Mouse (Mus musculus): ENCODE measurements around the gene Adipor2. TPM values are rescaled to one million over a fixed set of nuclear protein-coding genes. Genes with fewer than 3 reads are reported as not detected.
"Not testable (repeated sequence)": the region's sequence is repeated elsewhere in the genome, so short reads cannot be mapped to it uniquely, and the experiment has no call there.

Adipor2 gene
- polyA plus RNA-seq, 1 experiment from 2014 or later = 27.9 TPM

DNA sequence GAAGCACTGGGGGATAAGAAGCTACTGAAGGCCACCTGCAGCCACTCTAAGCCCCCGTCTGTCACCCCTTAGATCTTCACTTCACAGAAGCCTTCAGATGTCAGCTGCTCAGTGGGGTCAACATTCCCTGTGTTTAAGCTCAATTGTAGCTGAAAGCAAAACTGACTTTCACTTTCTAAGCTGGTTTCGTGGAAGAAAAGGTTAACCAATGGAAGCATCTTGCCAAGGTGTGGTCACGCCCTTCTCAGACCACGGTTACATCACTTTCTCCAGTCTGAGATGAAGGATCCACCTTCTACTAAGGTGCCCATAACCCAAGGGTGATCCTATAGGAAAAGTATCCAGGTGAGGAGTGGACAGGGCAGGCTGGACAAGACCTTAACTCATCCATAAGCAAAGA is 50.7 kb downstream of the Adipor2 start:
- peaks cover 49% of the 10 kb centered on the region for H3K36me3 ChIP-seq
- H3K27ac ChIP-seq; H3K9me3 ChIP-seq; H3K4me3 ChIP-seq (replicated peaks); ATAC-seq (ENCODE audit: insufficient number of reproducible peaks, insufficient read depth, low FRiP score, low TSS enrichment, low read depth); H3K9ac ChIP-seq (replicated peaks); H3K4me2 ChIP-seq; H3K4me1 ChIP-seq (replicated peaks); H3K27me3 ChIP-seq: not testable (repeated sequence)
- WGBS = 87% methylated on average over 4 of the region's 4 CpGs

DNA sequence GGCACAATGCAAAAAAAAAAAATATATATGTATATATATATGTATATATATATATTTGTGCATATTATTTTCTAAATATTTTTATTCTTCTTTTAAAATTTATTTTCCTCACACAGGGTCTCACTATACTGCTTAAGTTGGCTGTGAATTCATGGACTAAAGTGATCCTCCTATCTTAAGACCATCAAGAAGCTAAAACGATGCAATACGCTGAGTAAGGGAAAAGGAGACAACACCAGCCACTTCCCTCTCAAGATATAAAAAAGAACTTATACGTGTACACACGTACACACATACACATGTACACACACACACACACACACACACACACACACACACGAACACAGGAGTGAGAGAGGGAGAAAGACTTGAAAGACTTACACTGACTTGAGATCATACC is 53.9 kb downstream of the Adipor2 start:
- Histone ChIP-seq H3K36me3 (peaks cover 74% of the 10 kb centered on the region), H3K9ac (replicated peaks) (no peak overlapping the region), H3K9me3 (no peaks in the 10 kb centered on the region), H3K27ac (no peak overlapping the region), H3K4me1 (replicated peaks) (no peaks in the 10 kb centered on the region), H3K4me2 (no peak overlapping the region), H3K27me3 (no peaks in the 10 kb centered on the region), H3K4me3 (replicated peaks) (no peak overlapping the region)
- ATAC-seq (ENCODE audit: insufficient number of reproducible peaks, insufficient read depth, low FRiP score, low TSS enrichment, low read depth) = no peak
- 92% methylated on average over 5 of the region's 5 CpGs for WGBS

DNA sequence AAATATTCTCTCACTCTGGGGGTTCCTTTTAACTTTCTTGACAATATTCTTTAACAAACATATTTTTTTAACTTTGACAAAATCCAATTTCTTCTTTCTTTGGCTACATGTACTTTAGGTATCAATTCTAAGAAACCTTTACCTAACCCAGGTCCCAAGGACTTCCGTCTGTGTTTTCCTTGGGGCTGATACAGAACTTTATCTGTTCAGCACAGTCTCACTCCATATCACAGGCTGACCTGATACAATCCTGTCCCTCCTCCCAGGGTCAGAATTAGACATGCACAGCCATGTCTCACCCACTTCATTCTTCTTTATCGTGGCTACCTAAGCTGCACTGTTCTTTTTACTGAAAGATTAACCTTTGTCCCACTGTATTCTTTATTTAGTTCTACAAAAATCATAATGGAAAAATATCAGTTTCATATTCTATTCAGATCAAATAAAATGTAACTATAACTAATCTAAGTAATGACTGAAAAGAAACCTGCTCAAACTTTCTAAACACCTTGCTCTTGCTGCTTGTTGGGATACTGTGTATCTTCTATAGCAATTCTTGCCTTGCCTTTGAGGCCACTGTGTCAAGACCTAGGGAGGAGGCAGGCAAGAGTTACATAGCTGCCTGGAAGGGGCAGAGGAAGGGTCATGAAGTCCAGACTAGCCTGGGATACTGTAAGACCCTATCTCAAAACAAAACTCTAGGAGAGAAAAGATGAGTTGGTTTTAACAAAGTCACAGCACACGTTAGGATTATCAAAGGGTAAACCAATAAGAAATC is 56.4 kb downstream of the Adipor2 start:
- 92% methylated on average over 3 of the region's 3 CpGs for WGBS
- H3K9ac ChIP-seq (replicated peaks) = no peak overlapping the region

DNA sequence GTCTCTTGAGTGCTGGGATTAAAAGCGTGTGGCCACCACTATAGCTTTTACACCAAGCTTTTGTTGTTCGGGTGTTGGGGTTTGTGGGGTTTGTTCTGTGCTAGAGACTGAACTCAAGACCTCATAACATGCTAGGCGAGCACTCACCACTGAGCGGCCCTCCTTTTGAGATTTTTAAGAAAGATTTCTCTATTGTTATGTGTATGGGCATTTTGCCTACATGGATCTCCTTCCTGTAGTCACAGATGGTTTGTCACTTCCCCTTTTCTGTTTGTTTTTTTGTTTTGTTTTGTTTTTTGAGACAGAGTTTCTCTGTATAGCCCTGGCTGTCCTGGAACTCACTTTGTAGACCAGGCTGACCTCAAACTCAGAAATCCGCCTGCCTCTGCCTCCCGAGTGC is 57.3 kb downstream of the Adipor2 start:
- not testable (repeated sequence) for H3K27me3 ChIP-seq; H3K4me3 ChIP-seq (replicated peaks); ATAC-seq (ENCODE audit: insufficient number of reproducible peaks, insufficient read depth, low FRiP score, low TSS enrichment, low read depth); H3K9ac ChIP-seq (replicated peaks); H3K27ac ChIP-seq; H3K4me1 ChIP-seq (replicated peaks); H3K4me2 ChIP-seq; H3K9me3 ChIP-seq
- 90% methylated on average over 6 of the region's 6 CpGs for whole genome bisulfite sequencing
- peaks cover 86% of the 10 kb centered on the region for H3K36me3 ChIP-seq

More for the DNA sequence above, 56.4 kb downstream of the Adipor2 start:
- Histone ChIP-seq H3K4me3 (replicated peaks) (no peak overlapping the region), H3K27me3 (no peaks in the 10 kb centered on the region), H3K36me3 (peaks cover 86% of the 10 kb centered on the region), H3K9me3 (no peaks in the 10 kb centered on the region), H3K4me1 (replicated peaks) (no peaks in the 10 kb centered on the region), H3K4me2 (no peak overlapping the region), H3K27ac (no peak overlapping the region)
- ATAC-seq (ENCODE audit: insufficient number of reproducible peaks, insufficient read depth, low FRiP score, low TSS enrichment, low read depth) = no peak

DNA sequence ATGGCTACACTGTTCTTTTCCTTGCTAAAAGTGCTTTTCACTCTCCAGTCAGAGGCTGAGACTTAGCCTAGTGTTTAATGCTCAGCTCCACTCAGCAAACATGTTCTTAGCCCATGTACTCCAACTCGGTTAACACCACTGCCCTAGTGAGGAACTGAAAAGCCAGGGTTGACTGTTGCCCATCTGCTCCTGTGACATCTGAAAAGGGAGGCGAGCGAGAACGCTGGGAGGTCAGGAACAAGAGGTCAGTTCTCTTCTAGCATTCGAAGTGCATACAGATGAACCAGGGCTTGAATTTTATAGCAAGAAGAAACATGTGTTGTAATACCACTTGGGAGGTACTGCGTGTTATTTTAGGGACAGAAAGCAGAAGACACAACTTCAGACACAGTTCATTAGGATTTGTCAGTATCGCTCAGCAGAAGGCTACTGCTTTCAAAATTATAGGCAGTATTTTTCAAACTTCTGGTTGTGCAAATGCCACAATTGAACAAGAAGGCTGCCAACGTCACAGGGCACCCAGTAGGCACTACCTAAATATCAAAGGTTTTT is 59.4 kb downstream of the Adipor2 start:
- Histone ChIP-seq H3K4me3 (replicated peaks) (no peak overlapping the region), H3K36me3 (peaks cover 92% of the 10 kb centered on the region), H3K27ac (no peak overlapping the region), H3K4me2 (no peak overlapping the region), H3K4me1 (replicated peaks) (no peaks in the 10 kb centered on the region), H3K9me3 (no peaks in the 10 kb centered on the region), H3K9ac (replicated peaks) (no peak overlapping the region), H3K27me3 (no peaks in the 10 kb centered on the region)
- 93% methylated on average over 8 of the region's 8 CpGs for WGBS
- ATAC-seq (ENCODE audit: insufficient number of reproducible peaks, insufficient read depth, low FRiP score, low TSS enrichment, low read depth) = no peak

DNA sequence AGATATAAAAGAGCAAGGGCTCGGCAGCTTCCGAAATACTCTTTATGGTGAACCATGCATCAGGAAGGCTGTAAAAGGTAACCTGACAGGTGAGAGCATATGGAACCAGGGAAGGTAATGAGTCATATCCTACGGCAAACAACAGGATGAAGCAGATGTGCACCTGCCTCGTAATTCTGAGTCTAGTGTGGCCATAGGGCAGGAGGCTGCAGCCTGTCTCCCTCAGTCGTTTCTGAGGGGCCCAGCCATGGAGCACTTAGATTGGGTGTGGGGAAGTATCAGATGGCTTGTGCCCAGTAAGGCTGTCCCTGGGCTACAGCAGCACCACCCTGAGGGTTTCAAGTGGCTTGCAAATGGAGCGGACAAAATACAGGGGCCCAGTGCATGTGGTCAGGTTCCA is 65.0 kb downstream of the Adipor2 start:
- H3K4me1 ChIP-seq (replicated peaks) = no peaks in the 10 kb centered on the region
- no peaks in the 10 kb centered on the region for H3K9me3 ChIP-seq
- H3K27ac ChIP-seq = no peak overlapping the region
- peaks cover 46% of the 10 kb centered on the region for H3K36me3 ChIP-seq
- H3K27me3 ChIP-seq = no peaks in the 10 kb centered on the region
- no peak overlapping the region for H3K4me2 ChIP-seq
- H3K9ac ChIP-seq (replicated peaks) = no peak overlapping the region
- ATAC-seq (ENCODE audit: insufficient number of reproducible peaks, insufficient read depth, low FRiP score, low TSS enrichment, low read depth) = no peak
- 76% methylated on average over 6 of the region's 6 CpGs for WGBS
- H3K4me3 ChIP-seq (replicated peaks) = no peak overlapping the region

DNA sequence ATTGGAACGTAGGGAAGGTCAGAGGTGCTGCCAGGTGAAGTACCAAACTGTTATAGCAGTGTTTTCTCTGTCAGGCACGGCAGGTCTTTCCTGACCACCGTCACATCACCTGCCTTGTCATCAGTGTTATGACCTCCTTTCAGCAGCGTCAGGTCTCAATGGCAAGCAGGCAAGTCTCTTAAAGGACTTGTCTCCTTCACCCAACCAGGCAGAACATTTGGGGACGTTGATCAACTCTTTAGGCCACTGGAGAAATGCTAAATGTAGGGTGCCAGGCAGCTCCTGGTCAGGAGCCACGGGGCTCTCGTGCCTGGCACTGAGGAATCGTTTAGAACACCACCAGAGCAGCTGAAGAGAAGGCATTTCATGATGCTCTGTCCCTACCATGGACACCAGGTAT is 65.8 kb downstream of the Adipor2 start:
- Histone ChIP-seq H3K27me3 (no peaks in the 10 kb centered on the region), H3K27ac (no peak overlapping the region), H3K9me3 (no peaks in the 10 kb centered on the region), H3K36me3 (peaks cover 39% of the 10 kb centered on the region), H3K9ac (replicated peaks) (no peak overlapping the region), H3K4me2 (no peak overlapping the region), H3K4me3 (replicated peaks) (no peak overlapping the region), H3K4me1 (replicated peaks) (no peaks in the 10 kb centered on the region)
- ATAC-seq (ENCODE audit: insufficient number of reproducible peaks, insufficient read depth, low FRiP score, low TSS enrichment, low read depth) = no peak
- 72% methylated on average over 8 of the region's 8 CpGs for WGBS

DNA sequence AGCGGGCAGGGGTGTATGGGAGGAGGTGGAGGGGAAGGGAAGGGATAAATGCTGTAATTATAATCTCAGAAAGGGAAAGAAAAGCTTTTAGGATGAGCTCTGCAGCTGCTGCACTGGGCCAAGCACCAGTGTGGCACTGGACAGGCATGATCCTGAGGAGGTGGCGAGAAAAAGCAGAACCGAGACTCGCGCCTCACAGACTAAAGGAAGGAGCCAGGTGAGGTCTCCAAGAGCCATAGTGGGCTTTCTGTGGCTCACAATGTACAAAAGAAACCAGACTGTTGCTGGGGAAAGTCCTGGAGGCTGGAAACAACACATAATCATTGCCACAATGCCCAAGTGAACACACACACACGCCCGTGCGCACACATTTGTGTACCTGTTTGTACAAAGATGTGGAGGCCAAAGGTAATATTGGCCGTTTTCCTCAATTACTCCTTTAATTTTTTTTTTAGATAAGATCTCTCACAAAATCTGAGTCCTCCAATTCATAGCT is 66.8 kb downstream of the Adipor2 start:
- Histone ChIP-seq H3K27ac (no peak overlapping the region), H3K4me2 (no peak overlapping the region), H3K9me3 (no peaks in the 10 kb centered on the region), H3K27me3 (no peaks in the 10 kb centered on the region), H3K36me3 (peaks cover 29% of the 10 kb centered on the region), H3K9ac (replicated peaks) (no peak overlapping the region), H3K4me1 (replicated peaks) (no peaks in the 10 kb centered on the region), H3K4me3 (replicated peaks) (no peak overlapping the region)
- 86% methylated on average over 9 of the region's 9 CpGs for WGBS
- ATAC-seq (ENCODE audit: insufficient number of reproducible peaks, insufficient read depth, low FRiP score, low TSS enrichment, low read depth) = no peak

DNA sequence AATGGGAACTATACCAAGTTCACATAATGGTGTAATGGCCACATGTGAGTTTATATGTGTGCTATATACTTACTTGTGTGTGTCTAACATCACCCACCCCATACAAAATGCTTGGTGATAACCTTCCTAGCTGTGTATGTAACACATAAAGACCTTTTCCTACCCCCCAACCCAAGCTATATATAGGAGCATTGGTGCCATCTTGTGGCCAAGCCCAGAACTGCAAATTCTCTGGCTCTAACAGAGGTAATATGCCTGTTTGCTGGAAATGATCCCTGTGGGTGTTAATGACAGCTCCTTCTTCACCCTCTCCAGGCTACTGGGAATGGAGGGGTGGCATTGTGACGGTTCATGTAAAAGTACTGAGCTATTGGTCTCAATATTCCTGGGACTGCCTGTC is 69.3 kb downstream of the Adipor2 start:
- Histone ChIP-seq H3K36me3 (peaks cover 4% of the 10 kb centered on the region), H3K9ac (replicated peaks) (no peak overlapping the region), H3K4me1 (replicated peaks) (no peaks in the 10 kb centered on the region), H3K27ac (no peak overlapping the region), H3K4me2 (no peak overlapping the region), H3K4me3 (replicated peaks) (no peak overlapping the region), H3K9me3 (no peaks in the 10 kb centered on the region), H3K27me3 (no peaks in the 10 kb centered on the region)
- no peak; the same call in 1 of the 2 replicates for ATAC-seq (ENCODE audit: insufficient number of reproducible peaks, insufficient read depth, low FRiP score, low TSS enrichment, low read depth)
- 0% methylated on average over 1 of the region's 1 CpGs for WGBS

DNA sequence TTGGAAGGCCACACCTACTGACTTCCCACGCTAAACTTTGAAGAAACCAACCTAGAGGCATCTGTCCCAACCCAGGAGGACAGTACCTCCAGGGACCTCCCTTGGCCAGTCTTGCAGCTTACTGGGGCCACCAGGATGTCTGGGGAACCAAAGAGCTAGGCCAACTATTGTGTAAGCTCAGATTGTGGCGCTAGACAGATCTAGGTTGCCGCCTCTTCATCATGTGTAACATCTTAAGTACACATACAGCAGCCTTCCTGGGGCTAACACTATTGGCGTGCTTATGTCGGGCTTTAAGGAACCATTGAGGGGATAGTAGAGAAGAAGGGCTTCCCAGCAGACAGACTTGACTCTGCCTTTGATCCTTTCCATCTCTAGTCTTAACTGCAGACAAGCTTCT is 69.7 kb downstream of the Adipor2 start:
- Histone ChIP-seq H3K27me3 (no peaks in the 10 kb centered on the region), H3K4me2 (no peak overlapping the region), H3K36me3 (0 out of 2 replicates have a peak, but pooled peaks cover 3% of the 10 kb centered on the region), H3K4me3 (replicated peaks) (no peak overlapping the region), H3K9me3 (no peaks in the 10 kb centered on the region), H3K9ac (replicated peaks) (no peak overlapping the region), H3K4me1 (replicated peaks) (no peaks in the 10 kb centered on the region), H3K27ac (no peak overlapping the region)
- no peak for ATAC-seq (ENCODE audit: insufficient number of reproducible peaks, insufficient read depth, low FRiP score, low TSS enrichment, low read depth)
- WGBS = 77% methylated on average over 5 of the region's 5 CpGs

DNA sequence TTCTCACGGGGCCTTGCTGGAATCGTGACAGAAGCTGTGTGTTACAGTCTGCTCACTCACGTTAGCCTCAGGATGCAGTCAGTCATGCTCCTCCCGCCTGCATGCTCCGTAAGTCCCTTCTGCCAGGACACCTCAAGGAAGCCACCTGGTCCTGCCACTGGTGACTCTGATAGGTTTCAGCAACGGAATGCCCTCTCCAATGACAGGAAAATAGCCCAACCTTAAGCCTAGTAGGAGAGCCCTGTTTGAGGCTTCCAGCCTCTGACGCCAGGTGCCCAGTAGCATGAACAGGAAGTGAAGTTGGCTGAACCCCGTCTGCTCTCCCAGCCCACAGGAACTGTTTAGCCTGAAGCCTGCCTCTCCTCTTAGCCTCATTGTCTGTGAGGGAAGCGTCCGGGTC is 71.2 kb downstream of the Adipor2 start:
- no peak overlapping the region for H3K27ac ChIP-seq
- WGBS = 62% methylated on average over 10 of the region's 10 CpGs
- no peak overlapping the region; the same call in 1 of the 2 replicates for H3K9ac ChIP-seq (replicated peaks)

DNA sequence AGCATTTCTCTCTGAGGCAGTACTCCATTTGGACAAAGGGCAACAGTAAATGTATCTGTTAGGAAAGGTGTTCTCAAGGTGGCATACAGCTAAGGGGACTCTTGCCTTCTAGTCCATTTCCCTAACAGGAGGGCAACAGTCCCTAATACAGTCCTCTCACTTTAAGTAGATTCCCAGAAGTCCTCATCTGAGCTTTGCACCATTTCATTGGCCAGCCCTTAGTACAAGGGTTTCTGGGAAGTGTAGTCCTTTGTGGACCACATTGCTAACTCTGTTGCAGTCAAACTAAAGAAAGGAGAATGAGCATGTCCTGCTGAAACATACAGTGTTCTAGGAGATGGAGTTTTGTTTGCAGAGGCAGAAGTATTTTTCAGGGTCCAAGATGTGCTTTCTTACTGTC is 76.1 kb downstream of the Adipor2 start:
- peak; percentile 58; the same call in 1 of the 2 replicates for ATAC-seq (ENCODE audit: insufficient number of reproducible peaks, insufficient read depth, low FRiP score, low TSS enrichment, low read depth)
- Histone ChIP-seq H3K27me3 (no peaks in the 10 kb centered on the region), H3K9ac (replicated peaks) (no peak overlapping the region), H3K4me1 (replicated peaks) (no peaks in the 10 kb centered on the region), H3K4me2 (no peak overlapping the region), H3K27ac (no peak overlapping the region), H3K4me3 (replicated peaks) (no peak overlapping the region), H3K9me3 (no peaks in the 10 kb centered on the region), H3K36me3 (no peaks in the 10 kb centered on the region)

More for the DNA sequence above, 71.2 kb downstream of the Adipor2 start:
- Histone ChIP-seq H3K27me3 (no peaks in the 10 kb centered on the region), H3K4me2 (no peak overlapping the region), H3K36me3 (no peaks in the 10 kb centered on the region), H3K4me3 (replicated peaks) (no peak overlapping the region), H3K4me1 (replicated peaks) (no peaks in the 10 kb centered on the region), H3K9me3 (no peaks in the 10 kb centered on the region)
- no peak for ATAC-seq (ENCODE audit: insufficient number of reproducible peaks, insufficient read depth, low FRiP score, low TSS enrichment, low read depth)
